Mouse (Mus musculus) heart, postnatal 0 days (tissue): ENCODE measurements at regions not wholly inside any gene's neighbourhood (a gene's known extent, or its start where the extent isn't known, plus 50 kb on each side); places are given as distances from the start of the nearest gene placed in this dataset.

Source experiments
- ATAC-seq: fragments of 200-750 bp; cut with Nextera tagmentation; 2 replicates; pipeline ENCODE4 v1.8.0; 2017; ENCODE audit warnings: low read depth, moderate number of reproducible peaks, moderate library complexity; ENCODE audit not compliant: insufficient read depth
- DNase-seq: peaks from one replicate; pipeline ENCODE4 v3.0.0-alpha.2; 2016; ENCODE audit warnings: low spot score
- H3K27ac ChIP-seq: fragments of 300-500 bp; sonication (generic); 2 replicates; pipeline ENCODE4 v1.5.1; 2014; ENCODE audit warnings: low read depth, mild to moderate bottlenecking
- H3K27me3 ChIP-seq: fragments of 300-500 bp; sonication (generic); 2 replicates; pipeline ENCODE4 v1.6.1; 2014; ENCODE audit warnings: low read length, mixed read lengths; ENCODE audit not compliant: control insufficient read depth, insufficient read depth
- H3K36me3 ChIP-seq: fragments of 300-500 bp; sonication (generic); replicated peaks from 2 replicates; pipeline ENCODE4 v1.6.1; 2014; ENCODE audit warnings: low read length, mixed read lengths; ENCODE audit not compliant: control insufficient read depth, insufficient read depth
- H3K4me1 ChIP-seq: fragments of 300-500 bp; sonication (generic); 2 replicates; pipeline ENCODE4 v1.6.1; 2014; ENCODE audit warnings: antibody characterized with exemption; ENCODE audit not compliant: control insufficient read depth, insufficient read depth
- H3K4me2 ChIP-seq: fragments of 300-500 bp; sonication (generic); 2 replicates; pipeline ENCODE4 v1.6.1; 2014; ENCODE audit warnings: low read depth, mild to moderate bottlenecking, low read length, moderate library complexity
- H3K4me3 ChIP-seq: fragments of 300-500 bp; sonication (generic); 2 replicates; pipeline ENCODE4 v1.5.1; 2014; ENCODE audit warnings: low read depth, low read length
- H3K9ac ChIP-seq: fragments of 300-500 bp; sonication (generic); replicated peaks from 2 replicates; pipeline ENCODE4 v1.6.1; 2014; ENCODE audit warnings: low read depth, low read length, mixed read lengths
- H3K9me3 ChIP-seq: fragments of 300-500 bp; sonication (generic); replicated peaks from 2 replicates; pipeline ENCODE4 v1.6.1; 2016; ENCODE audit warnings: low read length; ENCODE audit not compliant: control insufficient read depth
- CTCF ChIP-seq: IDR thresholded peaks from 2 replicates; pipeline ENCODE4 v1.5.1; 2016; ENCODE audit warnings: antibody characterized with exemption, control low read depth, low read depth
- EP300 ChIP-seq: IDR thresholded peaks from 2 replicates; pipeline ENCODE4 v1.6.1; 2016; ENCODE audit warnings: antibody characterized with exemption, low read depth
- WGBS: fragments of 180-500 bp; shearing (Covaris S2); extraction: QIAGEN DNeasy Blood & Tissue Kit; methylation state at CpG from one replicate; pipeline ENCODE4 v1.1.7; 2014; 5-methylcytosine and 5-hydroxymethylcytosine counted together

- H3K9ac ChIP-seq: no peak overlapping the region
These were observed 64.7 kb upstream of the Mbnl1 start for GRCm38 (mm10) chr3:60407906-60408305.

GRCm38 (mm10) chr3:60408553-60409282, 63.9 kb upstream of the Mbnl1 start:
- Histone ChIP-seq H3K27me3 (no peaks in the 10 kb centered on the region), H3K9ac (peak overlapping the region; percentile 56), H3K36me3 (no peaks in the 10 kb centered on the region), H3K27ac (peak overlapping the region; percentile 84), H3K9me3 (no peaks in the 10 kb centered on the region), H3K4me1 (no peaks in the 10 kb centered on the region), H3K4me3 (peak overlapping the region; percentile 56), H3K4me2 (peak overlapping the region; percentile 65)
- ATAC-seq (peak; percentile 78), DNase-seq (peak; percentile 54)
- TF ChIP-seq CTCF (no peak), EP300 (no peak)
- WGBS: 1% methylated on average over 7 of the region's 7 CpGs

More at GRCm38 (mm10) chr3:60407906-60408305, 64.7 kb upstream of the Mbnl1 start:
- H3K4me2 ChIP-seq: no peak overlapping the region; the same call in 1 of the 2 replicates
- no peak overlapping the region; the same call in 1 of the 2 replicates for H3K27ac ChIP-seq
- WGBS: 45% methylated on average over 1 of the region's 1 CpGs
- TF ChIP-seq CTCF (no peak), EP300 (no peak)
- H3K4me3 ChIP-seq: no peak overlapping the region
- no peaks in the 10 kb centered on the region for H3K27me3 ChIP-seq
- no peaks in the 10 kb centered on the region for H3K9me3 ChIP-seq
- no peak for ATAC-seq
- DNase-seq: no peak
- H3K36me3 ChIP-seq: no peaks in the 10 kb centered on the region
- no peaks in the 10 kb centered on the region for H3K4me1 ChIP-seq

- Histone ChIP-seq H3K4me2 (peak overlapping the region; percentile 65), H3K27me3 (no peaks in the 10 kb centered on the region), H3K9ac (peak overlapping the region; percentile 56), H3K36me3 (no peaks in the 10 kb centered on the region), H3K27ac (peak overlapping the region; percentile 84), H3K4me1 (no peaks in the 10 kb centered on the region), H3K4me3 (peak overlapping the region; percentile 56), H3K9me3 (no peaks in the 10 kb centered on the region)
- peak; percentile 49; the same call in 1 of the 2 replicates for ATAC-seq
- DNase-seq: peak; percentile 17
- TF ChIP-seq EP300: no peak
- TF ChIP-seq CTCF: no peak
These were observed 63.4 kb upstream of the Mbnl1 start for GRCm38 (mm10) chr3:60409283-60409633.

- ATAC-seq (no peak), DNase-seq (no peak)
- WGBS: 64% methylated on average over 1 of the region's 1 CpGs
- H3K4me3 ChIP-seq: no peak overlapping the region
- no peaks in the 10 kb centered on the region for H3K4me1 ChIP-seq
- no peak for TF ChIP-seq CTCF
- TF ChIP-seq EP300: no peak
- no peak overlapping the region for H3K4me2 ChIP-seq
- H3K9ac ChIP-seq: no peak overlapping the region
- H3K36me3 ChIP-seq: no peaks in the 10 kb centered on the region
- no peaks in the 10 kb centered on the region for H3K9me3 ChIP-seq
- no peak overlapping the region for H3K27ac ChIP-seq
- no peaks in the 10 kb centered on the region for H3K27me3 ChIP-seq
These were observed 60.9 kb upstream of the Mbnl1 start for GRCm38 (mm10) chr3:60411746-60412145.

GRCm38 (mm10) chr3:60412206-60412605, 60.4 kb upstream of the Mbnl1 start:
- H3K27me3 ChIP-seq: no peaks in the 10 kb centered on the region
- H3K9ac ChIP-seq: no peak overlapping the region
- no peak overlapping the region for H3K4me2 ChIP-seq
- no peak for DNase-seq
- H3K9me3 ChIP-seq: no peaks in the 10 kb centered on the region
- no peaks in the 10 kb centered on the region for H3K36me3 ChIP-seq
- no peak overlapping the region for H3K4me3 ChIP-seq
- no peak overlapping the region for H3K27ac ChIP-seq
- no peaks in the 10 kb centered on the region for H3K4me1 ChIP-seq
- ATAC-seq: no peak
- TF ChIP-seq CTCF: no peak
- TF ChIP-seq EP300: no peak

- no peak for ATAC-seq
These were observed 58.9 kb upstream of the Mbnl1 start for GRCm38 (mm10) chr3:60413749-60414148.

More at GRCm38 (mm10) chr3:60413749-60414148, 58.9 kb upstream of the Mbnl1 start:
- H3K4me2 ChIP-seq: no peak overlapping the region
- WGBS: 41% methylated on average over 3 of the region's 3 CpGs
- H3K4me3 ChIP-seq: no peak overlapping the region
- no peak for DNase-seq
- H3K27me3 ChIP-seq: no peaks in the 10 kb centered on the region
- no peaks in the 10 kb centered on the region for H3K4me1 ChIP-seq
- H3K9ac ChIP-seq: no peak overlapping the region
- no peak overlapping the region; the same call in 1 of the 2 replicates for H3K27ac ChIP-seq
- no peaks in the 10 kb centered on the region for H3K9me3 ChIP-seq
- H3K36me3 ChIP-seq: no peaks in the 10 kb centered on the region
- no peak for TF ChIP-seq EP300
- TF ChIP-seq CTCF: no peak
